Mouse (Mus musculus): Measurements from ENCODE around the gene Zic2.

Gene Zic2

DNA sequence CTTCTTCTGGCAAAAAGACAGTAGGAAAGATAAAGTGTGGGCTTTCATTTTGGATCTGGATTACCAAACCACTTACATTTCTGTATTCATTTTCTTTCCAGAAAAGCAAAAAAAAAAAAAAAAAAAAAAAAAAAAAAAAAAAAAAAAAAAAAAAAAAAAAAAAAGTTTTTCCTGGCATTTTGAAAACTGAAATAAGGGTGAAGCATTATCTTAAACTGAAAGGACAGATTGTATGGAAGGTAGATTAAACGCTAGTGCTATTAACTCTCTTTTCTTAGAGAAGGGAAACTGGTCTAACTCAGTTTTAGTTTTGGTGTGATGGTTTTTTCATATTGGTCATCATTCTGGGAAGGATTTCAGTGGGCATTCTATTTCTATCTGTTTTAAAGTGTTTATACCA lies 16.8 kb downstream of the Zic2 start:
- DNase-seq (ENCODE audit: low read depth, low spot score): no peak

DNA sequence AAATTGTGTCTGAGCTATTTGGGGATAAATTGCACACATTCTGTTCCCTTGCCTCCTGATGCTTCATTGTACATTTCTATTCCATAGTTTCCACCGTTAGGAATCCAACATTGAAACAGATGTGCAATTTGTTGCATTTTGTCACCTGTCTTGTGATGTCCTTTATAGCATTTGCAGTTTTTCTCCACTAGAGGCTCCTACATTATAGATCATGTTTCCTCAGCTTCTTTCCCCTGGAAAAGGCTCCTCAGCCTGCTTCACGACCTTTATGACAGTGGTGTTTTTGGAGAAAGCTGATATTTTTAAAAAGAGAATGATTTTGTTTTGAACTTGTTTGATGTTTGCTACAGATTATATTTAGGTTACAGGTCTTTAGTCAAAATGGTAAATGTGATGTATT lies 33.8 kb downstream of the Zic2 start:
- DNase-seq (ENCODE audit: low read depth, low spot score): no peak

DNA sequence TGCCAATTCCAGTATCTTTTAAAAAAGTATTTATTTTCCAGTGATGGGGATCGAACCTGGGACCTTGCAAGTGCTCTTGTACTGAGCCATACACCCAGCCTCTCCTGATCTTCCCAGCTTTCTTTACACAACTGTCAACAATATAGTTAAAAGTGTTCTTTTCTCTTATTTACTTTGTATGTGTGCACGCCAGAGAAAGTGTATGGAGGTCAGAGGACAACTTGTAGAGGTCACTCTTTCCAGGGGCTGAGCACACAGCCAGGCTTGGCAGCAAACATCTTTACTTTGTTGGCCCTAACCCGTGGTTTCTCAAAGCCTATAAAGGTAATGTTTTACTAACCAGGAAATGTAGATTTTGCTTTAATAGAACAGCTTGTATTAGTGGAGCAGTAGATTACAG lies 36.3 kb downstream of the Zic2 start:
- no peak for DNase-seq (ENCODE audit: low read depth, low spot score)

DNA sequence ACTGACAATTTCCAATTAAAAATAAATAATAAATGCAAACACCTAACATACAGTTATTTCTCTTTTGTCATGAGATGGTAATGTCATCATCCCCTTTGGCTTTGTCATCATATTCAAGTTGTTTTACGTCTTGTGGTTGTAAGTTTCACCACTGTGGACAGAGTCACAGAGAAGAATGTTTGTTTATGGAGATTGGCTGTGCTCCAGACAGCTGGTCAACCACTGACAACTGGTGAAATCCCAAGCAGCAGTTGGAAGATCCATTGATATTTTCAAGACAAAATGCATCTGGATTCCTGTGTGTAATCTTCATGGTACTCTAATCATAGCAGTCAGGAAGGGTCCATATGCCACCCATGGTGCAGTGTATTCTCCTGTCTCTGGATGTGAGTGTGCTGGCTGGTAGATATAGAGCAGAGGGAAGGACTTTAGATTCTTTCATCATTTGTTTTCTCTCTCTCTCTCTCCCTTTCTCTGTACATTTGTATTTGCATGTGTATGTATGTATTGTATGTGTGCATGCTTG lies 38.3 kb downstream of the Zic2 start:
- DNase-seq (ENCODE audit: low read depth, low spot score): no peak

DNA sequence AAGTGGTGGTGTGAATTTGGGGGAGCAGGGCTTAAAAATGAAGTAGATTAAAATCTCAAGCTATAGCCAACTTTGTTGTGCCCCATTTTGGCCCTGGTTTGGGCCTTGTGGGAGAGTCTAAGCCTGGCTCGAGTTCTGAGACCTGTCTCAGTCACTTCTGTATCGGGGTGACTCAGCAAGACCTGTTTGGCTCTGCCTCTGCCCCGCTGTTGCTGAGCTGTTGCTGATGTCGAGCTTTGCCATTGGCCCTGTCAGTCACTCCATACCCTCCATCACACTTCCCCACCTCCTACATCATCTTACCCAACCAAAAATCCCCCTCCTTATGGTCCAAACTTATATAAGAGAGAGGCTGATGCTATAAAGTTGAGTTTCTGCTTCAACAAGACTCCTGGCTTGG lies 53.2 kb downstream of the Zic2 start:
- no peak for DNase-seq (ENCODE audit: low read depth, low spot score)

Data from skeletal muscle tissue, adult 2 months (tissue).